Mouse (Mus musculus) kidney, adult 8-10 months (tissue): Measurements from ENCODE around the gene Rpgrip1l.

Experiments
- DNase-seq, 2 experiments: peaks; one replicate each; pipeline ENCODE4 v3.0.0; 2022

Rpgrip1l gene

GRCm38 (mm10) chr8:91329056-91329455, 16.0 kb upstream of the Rpgrip1l start:
- no peak for DNase-seq

- no peak for DNase-seq
Measured at GRCm38 (mm10) chr8:91327471-91328205, 14.6 kb upstream of the Rpgrip1l start.

GRCm38 (mm10) chr8:91326946-91327345, 13.9 kb upstream of the Rpgrip1l start:
- DNase-seq: no peak

- no peak for DNase-seq
Measured at GRCm38 (mm10) chr8:91326018-91326417, 13.0 kb upstream of the Rpgrip1l start.

GRCm38 (mm10) chr8:91324916-91325315, 11.9 kb upstream of the Rpgrip1l start:
- no peak for DNase-seq

GRCm38 (mm10) chr8:91324271-91324670, 11.2 kb upstream of the Rpgrip1l start:
- DNase-seq: no peak

GRCm38 (mm10) chr8:91323511-91323910, 10.4 kb upstream of the Rpgrip1l start:
- DNase-seq: no peak

- no peak for DNase-seq
Measured at GRCm38 (mm10) chr8:91318938-91319729, 6.1 kb upstream of the Rpgrip1l start.

GRCm38 (mm10) chr8:91317567-91318227, 4.6 kb upstream of the Rpgrip1l start:
- no peak for DNase-seq

GRCm38 (mm10) chr8:91312342-91312741, 720 bp downstream of the Rpgrip1l start:
- DNase-seq: no peak

GRCm38 (mm10) chr8:91304481-91305386, 8.3 kb downstream of the Rpgrip1l start:
- DNase-seq: no peak

- DNase-seq: no peak
Measured at GRCm38 (mm10) chr8:91298672-91299071, 14.4 kb downstream of the Rpgrip1l start.

GRCm38 (mm10) chr8:91295786-91296185, 17.3 kb downstream of the Rpgrip1l start:
- DNase-seq: no peak

GRCm38 (mm10) chr8:91290576-91290975, 22.5 kb downstream of the Rpgrip1l start:
- no peak for DNase-seq

- DNase-seq: no peak
Measured at GRCm38 (mm10) chr8:91286237-91286636, 26.8 kb downstream of the Rpgrip1l start.

- no peak for DNase-seq
Measured at GRCm38 (mm10) chr8:91283815-91284214, 29.2 kb downstream of the Rpgrip1l start.

GRCm38 (mm10) chr8:91282655-91283054, 30.4 kb downstream of the Rpgrip1l start:
- DNase-seq: no peak

- no peak for DNase-seq
Measured at GRCm38 (mm10) chr8:91281545-91281944, 31.5 kb downstream of the Rpgrip1l start.

GRCm38 (mm10) chr8:91280467-91281212, 32.4 kb downstream of the Rpgrip1l start:
- no peak for DNase-seq

GRCm38 (mm10) chr8:91278060-91278459, 35.0 kb downstream of the Rpgrip1l start:
- no peak for DNase-seq

- DNase-seq: no peak
Measured at GRCm38 (mm10) chr8:91276337-91276736, 36.7 kb downstream of the Rpgrip1l start.

- DNase-seq: no peak
Measured at GRCm38 (mm10) chr8:91273493-91273892, 39.6 kb downstream of the Rpgrip1l start.
